Mouse (Mus musculus) liver, adult (tissue): ENCODE results near the gene Snx18.

Experiments used
- GATA4 ChIP-seq: IDR thresholded peaks from 2 replicates; pipeline ENCODE4 v1.6.1; 2014; ENCODE audit warnings: mild to moderate bottlenecking, low read length; ENCODE audit not compliant: insufficient replicate concordance

The Snx18 gene

GRCm38 (mm10) chr13:113617891-113618823, at the start of gene Snx18:
Gene Snx18 (minus strand): TSS chr13:113618564.
- peak; percentile 40; the same call in 1 of the 2 replicates for TF ChIP-seq GATA4

- no peak for TF ChIP-seq GATA4
These were observed 45.5 kb upstream of the Snx18 start for GRCm38 (mm10) chr13:113663883-113664282.

GRCm38 (mm10) chr13:113663151-113663779, 44.9 kb upstream of the Snx18 start, which contains the start of gene Hspb3:
Gene Hspb3 (minus strand): TSS chr13:113663676.
- TF ChIP-seq GATA4, result no peak

DNA sequence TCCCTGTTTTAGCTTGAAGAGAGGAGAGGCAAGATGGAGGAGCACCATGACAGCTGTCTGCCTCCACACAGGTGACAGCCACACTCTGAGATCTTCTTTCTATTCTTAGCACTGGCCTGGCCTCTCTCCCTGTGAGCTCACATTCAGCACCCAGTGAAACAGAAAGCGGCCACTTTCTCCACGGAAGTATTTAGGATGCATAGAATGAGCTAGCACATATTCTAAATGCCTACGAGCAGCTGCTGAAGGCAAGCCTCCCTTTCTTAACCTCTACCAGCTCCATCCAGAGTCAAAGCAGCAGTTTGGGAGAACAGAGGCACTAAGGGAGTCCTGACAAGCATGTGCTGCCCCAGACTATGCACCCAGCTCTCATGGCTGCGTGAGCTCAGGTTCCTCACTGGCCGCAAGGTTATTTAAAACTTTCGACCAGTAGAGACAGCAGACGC, 43.5 kb upstream of the Snx18 start:
- no peak for TF ChIP-seq GATA4

DNA sequence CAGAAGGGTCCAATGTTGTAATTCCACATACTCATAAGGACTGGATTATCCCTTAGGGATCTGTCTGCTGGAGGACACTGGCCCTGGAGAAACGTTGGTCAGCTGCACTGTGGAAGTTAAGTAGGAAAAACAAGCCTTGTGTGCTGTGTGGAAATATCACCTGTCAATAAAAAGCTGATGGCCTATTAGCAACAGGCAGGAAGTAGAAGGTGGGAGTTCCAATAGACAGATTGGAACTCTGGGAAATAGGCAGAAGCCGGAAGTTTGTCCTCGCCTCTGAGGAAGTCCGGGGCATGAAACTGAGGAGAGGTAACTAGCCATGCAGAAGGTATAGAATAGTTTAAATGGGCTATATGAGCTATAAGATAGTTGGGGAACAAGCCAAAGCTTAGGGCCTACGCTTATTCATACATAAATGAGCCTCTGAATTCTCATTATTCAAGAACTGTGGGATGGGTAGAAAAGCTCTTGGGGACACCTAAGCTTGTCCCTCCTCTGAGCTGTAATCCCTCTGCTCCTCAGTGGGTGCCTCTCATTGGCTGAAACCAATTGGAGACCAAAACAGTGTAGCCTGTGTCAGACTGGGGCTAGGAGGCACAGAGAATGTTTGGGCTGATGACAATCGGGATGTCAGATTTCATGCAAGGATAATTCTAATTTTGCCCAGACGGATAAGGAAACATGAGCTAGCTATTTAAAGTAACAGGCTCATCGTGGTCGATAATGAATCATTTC, 42.4 kb upstream of the Snx18 start:
- no peak for TF ChIP-seq GATA4

GRCm38 (mm10) chr13:113657204-113657603, 38.8 kb upstream of the Snx18 start:
- no peak for TF ChIP-seq GATA4

GRCm38 (mm10) chr13:113656639-113657038, 38.3 kb upstream of the Snx18 start:
- no peak for TF ChIP-seq GATA4

GRCm38 (mm10) chr13:113655511-113655910, 37.1 kb upstream of the Snx18 start:
- no peak for TF ChIP-seq GATA4

GRCm38 (mm10) chr13:113640944-113641597, 22.7 kb upstream of the Snx18 start:
- TF ChIP-seq GATA4, result no peak

DNA sequence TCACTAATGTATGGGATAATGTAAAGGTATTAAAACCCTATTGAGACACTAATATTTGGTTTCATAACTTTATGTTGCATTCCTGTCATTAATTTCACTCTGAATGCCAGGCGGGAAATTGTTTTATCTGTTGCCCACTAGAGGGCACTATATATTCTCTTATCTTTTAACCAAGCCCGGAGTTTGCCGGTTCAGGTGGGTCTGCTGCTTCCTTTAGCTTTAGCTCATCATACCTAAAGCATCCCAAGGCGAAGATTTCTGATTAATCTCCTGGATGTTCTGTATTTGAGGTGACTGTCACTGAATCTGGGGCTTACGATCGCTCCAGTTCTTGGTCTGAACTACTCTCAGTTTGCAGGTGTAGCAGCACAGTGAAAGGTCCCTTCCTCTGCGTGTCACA, 20.6 kb upstream of the Snx18 start:
- no peak for TF ChIP-seq GATA4

- no peak for TF ChIP-seq GATA4
These were observed 17.4 kb upstream of the Snx18 start for GRCm38 (mm10) chr13:113635799-113636222.

DNA sequence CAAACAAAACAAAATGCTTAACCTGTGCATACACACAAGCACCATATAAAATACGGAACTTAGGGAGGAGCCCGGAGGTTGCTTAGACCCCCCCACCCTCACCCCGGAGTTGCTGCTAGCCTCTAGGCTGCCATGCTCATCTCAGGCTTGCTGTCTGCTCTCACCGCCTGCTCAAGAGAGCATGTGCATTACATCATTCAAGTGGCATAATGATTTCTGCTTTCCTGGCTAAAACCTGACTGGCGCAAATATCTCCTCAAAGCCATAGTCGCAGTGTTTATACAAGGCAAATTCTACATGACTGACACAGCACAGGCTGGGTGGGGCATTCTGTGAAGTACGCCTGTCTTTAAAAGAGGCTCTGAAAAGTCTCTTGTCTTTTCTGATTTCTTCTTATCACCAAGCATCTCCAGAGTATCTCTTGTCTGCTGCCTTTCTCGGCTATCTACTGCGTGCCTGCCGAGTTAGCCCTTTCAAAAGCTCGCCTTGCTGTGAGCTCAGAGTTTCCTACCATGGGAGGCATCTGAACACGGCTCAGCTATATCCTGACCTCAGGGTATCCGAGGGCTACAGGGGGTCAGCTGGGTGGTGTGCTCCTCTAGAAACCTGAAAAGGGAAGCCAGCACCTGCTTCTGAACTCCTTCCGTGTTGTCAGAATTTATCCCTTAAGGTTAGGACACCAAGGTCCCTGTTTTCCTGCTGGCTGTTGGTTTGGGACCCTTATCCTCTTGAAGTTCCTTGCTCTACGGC, 16.5 kb upstream of the Snx18 start:
- TF ChIP-seq GATA4, result no peak

- no peak for TF ChIP-seq GATA4
These were observed 14.1 kb upstream of the Snx18 start for GRCm38 (mm10) chr13:113632506-113632905.

DNA sequence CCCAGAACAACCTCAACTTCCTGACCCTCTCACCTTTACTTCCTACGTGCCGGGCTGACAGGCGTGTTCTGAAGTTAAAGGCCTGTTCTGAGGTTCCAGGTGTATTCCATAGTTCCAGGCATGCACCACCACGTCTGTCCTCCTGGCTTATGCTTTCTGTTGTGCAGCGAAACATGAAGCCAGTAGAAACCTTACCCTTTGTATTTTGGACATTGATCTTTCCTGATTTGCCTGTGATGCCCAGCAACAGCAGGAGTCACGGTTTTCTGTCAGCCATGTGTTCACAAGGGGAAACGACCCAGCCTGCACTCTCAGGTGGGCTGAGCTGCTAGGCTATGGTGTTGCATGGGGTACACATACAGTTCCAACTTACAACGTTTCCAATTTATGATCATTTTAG, 9.2 kb upstream of the Snx18 start:
- no peak for TF ChIP-seq GATA4
